Mouse (Mus musculus) embryonic facial prominence, embryonic 11.5 days (tissue): ENCODE measurements around the gene Zfp217. TPM values are rescaled to one million over a fixed set of nuclear protein-coding genes. Genes with fewer than 3 reads are reported as not detected.

ENCODE experiments used
- ATAC-seq: fragments of 200-750 bp; cut with Nextera tagmentation; replicated peaks from 2 replicates; pipeline ENCODE4 v1.8.0; 2017; ENCODE audit warnings: low read depth; ENCODE audit not compliant: insufficient number of reproducible peaks, low FRiP score, low TSS enrichment
- DNase-seq: peaks from one replicate; pipeline ENCODE4 v3.0.0-alpha.2; 2015; ENCODE audit warnings: low spot score
- H3K27ac ChIP-seq: fragments of 300-500 bp; sonication (generic); replicated peaks from 2 replicates; pipeline ENCODE4 v1.5.1; 2014; ENCODE audit warnings: mild to moderate bottlenecking, low read depth, low read length, control low read depth
- H3K27me3 ChIP-seq: fragments of 300-500 bp; sonication (generic); 2 replicates; pipeline ENCODE4 v1.6.1; 2014; ENCODE audit warnings: mild to moderate bottlenecking, low read length, moderate library complexity, mixed read lengths; ENCODE audit not compliant: control insufficient read depth, insufficient read depth
- H3K36me3 ChIP-seq: fragments of 300-500 bp; sonication (generic); replicated peaks from 2 replicates; pipeline ENCODE4 v1.6.1; 2014; ENCODE audit warnings: low read depth, mild to moderate bottlenecking, low read length, moderate library complexity, mixed read lengths; ENCODE audit not compliant: control insufficient read depth, insufficient read depth
- H3K4me1 ChIP-seq: fragments of 300-500 bp; sonication (generic); 2 replicates; pipeline ENCODE4 v1.6.1; 2014; ENCODE audit warnings: low read length, mixed read lengths; ENCODE audit not compliant: control insufficient read depth, insufficient read depth
- H3K4me2 ChIP-seq: fragments of 300-500 bp; sonication (generic); 2 replicates; pipeline ENCODE4 v1.6.1; 2014; ENCODE audit warnings: low read depth, mild to moderate bottlenecking, control low read depth, low read length, moderate library complexity
- H3K4me3 ChIP-seq: fragments of 300-500 bp; sonication (generic); 2 replicates; pipeline ENCODE4 v1.5.1; 2014; ENCODE audit warnings: low read depth, low read length, control low read depth
- H3K9ac ChIP-seq: fragments of 300-500 bp; sonication (generic); replicated peaks from 2 replicates; pipeline ENCODE4 v1.6.1; 2014; ENCODE audit warnings: mild to moderate bottlenecking, control low read depth, low read length
- H3K9me3 ChIP-seq: fragments of 300-500 bp; sonication (generic); replicated peaks from 2 replicates; pipeline ENCODE4 v1.6.1; 2016; ENCODE audit warnings: mild to moderate bottlenecking, low read length, inconsistent platforms, mixed read lengths; ENCODE audit not compliant: control insufficient read depth
- WGBS: fragments of 180-500 bp; shearing (Covaris S2); extraction: QIAGEN DNeasy Blood & Tissue Kit; methylation state at CpG from one replicate; pipeline ENCODE4 v1.1.7; 2014; 5-methylcytosine and 5-hydroxymethylcytosine counted together
- polyA plus RNA-seq: library from polyadenylated mRNA; unstranded; fragments of >200 nt; fragmentation: Nextera tagmentation; extraction: Ambion mirVana; gene quantifications from 2 replicates; pipeline ENCODE4 v1.2.1, GENCODE M21; 2014

Gene Zfp217
- polyA plus RNA-seq, 1 experiment from 2014 or later: 3.9 TPM

GRCm38 (mm10) chr2:170101932-170102331 lies 46.0 kb downstream of the Zfp217 start:
- 70% methylated on average over 7 of the region's 7 CpGs for WGBS
- H3K9ac ChIP-seq: no peak overlapping the region
- H3K4me1 ChIP-seq: no peaks in the 10 kb centered on the region
- no peak overlapping the region for H3K27ac ChIP-seq
- H3K4me2 ChIP-seq: no peak overlapping the region
- ATAC-seq (no peak), DNase-seq (no peak)
- H3K9me3 ChIP-seq: no peaks in the 10 kb centered on the region
- no peaks in the 10 kb centered on the region for H3K36me3 ChIP-seq
- no peaks in the 10 kb centered on the region for H3K27me3 ChIP-seq
- no peak overlapping the region for H3K4me3 ChIP-seq

GRCm38 (mm10) chr2:170101132-170101531 lies 46.8 kb downstream of the Zfp217 start:
- no peaks in the 10 kb centered on the region for H3K27me3 ChIP-seq
- H3K27ac ChIP-seq: no peak overlapping the region
- no peaks in the 10 kb centered on the region for H3K4me1 ChIP-seq
- H3K36me3 ChIP-seq: no peaks in the 10 kb centered on the region
- no peak overlapping the region for H3K4me3 ChIP-seq
- DNase-seq (peak; percentile 94), ATAC-seq (no peak)
- peak overlapping the region; percentile 36 for H3K9ac ChIP-seq
- no peaks in the 10 kb centered on the region for H3K9me3 ChIP-seq
- WGBS: 5% methylated on average over 12 of the region's 12 CpGs
- H3K4me2 ChIP-seq: no peak overlapping the region

DNA sequence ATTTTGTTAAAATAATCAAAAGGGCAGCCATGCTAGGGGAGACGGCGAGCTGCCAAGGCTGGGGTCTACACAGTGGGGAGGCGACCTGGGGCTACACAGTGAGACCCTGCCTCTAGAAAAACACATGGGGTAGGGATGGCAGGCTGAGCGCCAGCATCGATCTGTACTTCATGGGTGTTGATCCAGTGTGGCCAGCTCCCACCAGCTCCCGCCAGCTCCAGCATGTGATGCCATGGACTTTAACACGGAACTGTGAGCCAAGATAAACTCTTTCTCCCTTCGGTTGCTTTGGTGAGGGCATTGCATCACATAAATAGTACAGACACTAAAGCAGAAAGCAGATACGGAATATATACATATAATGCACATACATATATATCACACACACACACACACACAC lies 53.0 kb downstream of the Zfp217 start:
- no peaks in the 10 kb centered on the region for H3K27me3 ChIP-seq
- no peak overlapping the region for H3K4me3 ChIP-seq
- H3K4me2 ChIP-seq: no peak overlapping the region
- ATAC-seq (no peak), DNase-seq (no peak)
- H3K4me1 ChIP-seq: no peaks in the 10 kb centered on the region
- H3K9me3 ChIP-seq: no peaks in the 10 kb centered on the region
- WGBS: 88% methylated on average over 9 of the region's 9 CpGs
- H3K9ac ChIP-seq: no peak overlapping the region
- no peak overlapping the region for H3K27ac ChIP-seq
- no peaks in the 10 kb centered on the region for H3K36me3 ChIP-seq

GRCm38 (mm10) chr2:170094220-170094619 lies 53.7 kb downstream of the Zfp217 start:
- H3K4me3 ChIP-seq: no peak overlapping the region
- no peaks in the 10 kb centered on the region for H3K4me1 ChIP-seq
- H3K27me3 ChIP-seq: no peaks in the 10 kb centered on the region
- H3K9me3 ChIP-seq: no peaks in the 10 kb centered on the region
- no peaks in the 10 kb centered on the region for H3K36me3 ChIP-seq
- WGBS: 92% methylated on average over 17 of the region's 17 CpGs
- no peak overlapping the region for H3K27ac ChIP-seq
- H3K9ac ChIP-seq: no peak overlapping the region
- DNase-seq (no peak), ATAC-seq (no peak)
- no peak overlapping the region for H3K4me2 ChIP-seq

DNA sequence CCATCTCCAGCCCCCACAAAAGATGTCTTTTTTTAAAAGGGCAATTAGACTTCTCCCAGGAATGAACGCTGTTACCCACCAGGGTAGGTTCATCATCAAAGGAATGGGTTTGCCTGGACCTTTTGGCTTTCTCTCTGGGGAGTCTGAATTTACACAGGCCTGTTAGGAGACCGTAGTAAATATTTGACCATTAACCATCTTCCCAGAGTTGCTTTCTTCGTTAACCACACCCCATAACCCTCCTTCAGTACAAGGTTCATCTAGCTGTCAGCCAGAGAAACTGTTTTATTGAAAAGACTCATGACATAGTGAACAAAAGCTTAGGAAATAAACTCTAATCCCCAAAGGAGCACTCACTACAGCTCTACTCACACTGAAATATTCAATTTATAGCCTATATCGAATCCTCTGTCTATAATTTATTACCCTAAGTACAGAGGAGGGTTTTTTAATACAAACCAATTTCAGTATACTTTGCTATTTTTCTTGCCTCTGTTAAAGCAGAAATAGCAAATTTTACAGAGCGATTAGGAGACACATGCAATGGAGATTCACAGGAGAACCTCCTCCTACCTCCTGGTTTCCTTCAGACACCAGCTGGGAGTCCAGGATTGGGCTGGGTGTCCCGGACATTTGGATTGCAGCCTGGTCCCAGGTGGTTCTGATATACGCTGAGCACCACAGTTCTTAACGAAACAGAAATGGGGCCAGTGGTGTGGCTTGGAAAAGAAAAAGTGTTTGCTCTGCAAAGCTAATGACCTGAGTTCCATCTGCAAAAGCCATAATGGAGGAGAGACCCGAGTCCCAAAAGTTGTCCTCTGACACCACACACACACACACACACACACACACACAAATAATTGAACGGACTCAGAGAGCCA lies 56.1 kb downstream of the Zfp217 start:
- 80% methylated on average over 10 of the region's 10 CpGs for WGBS
- Histone ChIP-seq H3K4me2 (no peak overlapping the region), H3K4me3 (no peak overlapping the region), H3K36me3 (no peaks in the 10 kb centered on the region), H3K9me3 (no peaks in the 10 kb centered on the region), H3K9ac (no peak overlapping the region), H3K27ac (no peak overlapping the region), H3K4me1 (no peaks in the 10 kb centered on the region), H3K27me3 (no peaks in the 10 kb centered on the region)
- ATAC-seq (no peak), DNase-seq (no peak)

GRCm38 (mm10) chr2:170078442-170079017 lies 69.4 kb downstream of the Zfp217 start:
- DNase-seq (no peak), ATAC-seq (no peak)
- H3K9ac ChIP-seq: no peak overlapping the region; the same call in 1 of the 2 replicates
- H3K36me3 ChIP-seq: no peaks in the 10 kb centered on the region
- H3K27ac ChIP-seq: no peak overlapping the region
- no peak overlapping the region for H3K4me2 ChIP-seq
- no peaks in the 10 kb centered on the region for H3K4me1 ChIP-seq
- H3K27me3 ChIP-seq: no peaks in the 10 kb centered on the region
- no peak overlapping the region for H3K4me3 ChIP-seq
- WGBS: 47% methylated on average over 15 of the region's 15 CpGs
- H3K9me3 ChIP-seq: no peaks in the 10 kb centered on the region

- Histone ChIP-seq H3K4me2 (no peak overlapping the region), H3K27me3 (no peaks in the 10 kb centered on the region), H3K9me3 (no peaks in the 10 kb centered on the region), H3K9ac (no peak overlapping the region), H3K4me1 (no peaks in the 10 kb centered on the region), H3K4me3 (no peak overlapping the region), H3K27ac (no peak overlapping the region), H3K36me3 (no peaks in the 10 kb centered on the region)
- ATAC-seq: no peak
- 75% methylated on average over 10 of the region's 10 CpGs for WGBS
- no peak for DNase-seq
Measured at GRCm38 (mm10) chr2:170078041-170078440, 69.9 kb downstream of the Zfp217 start.

DNA sequence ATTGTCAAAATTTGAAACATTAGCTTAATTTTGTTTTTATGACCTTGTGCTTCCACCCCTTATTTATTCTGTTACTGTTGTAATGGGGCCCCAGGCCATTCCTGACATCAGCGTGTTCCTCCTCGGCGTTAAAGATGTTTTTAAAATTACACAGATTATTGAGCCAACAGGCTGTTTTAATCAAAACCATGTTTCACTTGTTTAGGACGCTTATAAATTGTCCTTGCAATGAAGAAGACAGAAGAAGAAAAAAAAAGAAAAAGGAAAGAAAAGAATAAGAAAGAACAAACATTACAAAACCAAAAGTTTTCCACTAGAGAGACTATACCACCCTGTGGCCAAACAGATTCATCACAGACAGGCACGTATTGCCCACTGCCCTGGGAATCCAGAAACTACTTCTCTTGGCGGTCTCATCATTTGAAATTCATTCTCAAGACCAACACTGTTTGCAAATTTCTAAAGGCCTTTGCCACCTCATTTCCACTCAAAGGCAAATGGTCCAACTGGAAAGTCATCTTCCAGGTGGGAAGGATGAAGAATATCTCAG lies 70.9 kb downstream of the Zfp217 start:
- Histone ChIP-seq H3K4me1 (no peaks in the 10 kb centered on the region), H3K9me3 (no peaks in the 10 kb centered on the region), H3K27me3 (no peaks in the 10 kb centered on the region), H3K4me2 (no peak overlapping the region), H3K4me3 (no peak overlapping the region), H3K27ac (no peak overlapping the region), H3K9ac (no peak overlapping the region), H3K36me3 (no peaks in the 10 kb centered on the region)
- no peak for DNase-seq
- no peak for ATAC-seq
- WGBS: 46% methylated on average over 6 of the region's 6 CpGs
